Mouse (Mus musculus) CH12.LX (cell line): ENCODE data around the gene Camk2b. TPM values are rescaled to one million over a fixed set of nuclear protein-coding genes. Genes with fewer than 3 reads are reported as not detected.

Experiments used
- DNase-seq: peaks from one replicate; pipeline ENCODE4 v3.0.0-alpha.2; 2013; ENCODE audit errors: extremely low read depth
- H3K27ac ChIP-seq: 2 replicates; pipeline ENCODE4 v1.5.1; 2012; ENCODE audit warnings: low read depth, mild to moderate bottlenecking, control low read depth, moderate library complexity; ENCODE audit not compliant: insufficient read depth
- H3K27me3 ChIP-seq: replicated peaks from 2 replicates; pipeline ENCODE3; 2012; ENCODE audit warnings: inconsistent platforms
- H3K36me3 ChIP-seq, 2 experiments: replicated peaks in 1 of 2; 2 replicates each; pipeline versions ENCODE3 to v1.6.1; 2012; ENCODE audit warnings: inconsistent platforms in 1 of 2, low read length in 1 of 2, mild to moderate bottlenecking in 1 of 2, mixed read lengths in 1 of 2, moderate library complexity in 1 of 2; ENCODE audit not compliant: control insufficient read depth in 1 of 2, insufficient read depth in 1 of 2
- H3K4me1 ChIP-seq, 2 experiments: 2 replicates each; pipeline ENCODE4 v1.6.1; 2012; ENCODE audit warnings: inconsistent platforms in 1 of 2, moderate library complexity in 1 of 2; ENCODE audit not compliant: insufficient read depth in 2 of 2, control insufficient read depth in 1 of 2
- H3K4me2 ChIP-seq: 2 replicates; pipeline ENCODE4 v1.6.1; 2012; ENCODE audit warnings: low read depth, mild to moderate bottlenecking, control low read depth; ENCODE audit not compliant: poor library complexity, insufficient read depth, severe bottlenecking
- H3K4me3 ChIP-seq, 3 experiments: fragments of 150-350 bp in 1 of 3; sonication (generic) in 1 of 3; replicated peaks in 1 of 3; 2 replicates each; pipeline versions ENCODE3 to v1.5.1; 2011 to 2012; ENCODE audit warnings: low read depth in 2 of 3, low read length in 2 of 3, mild to moderate bottlenecking in 2 of 3, moderate library complexity in 2 of 3, control low read depth in 1 of 3, improper control_type of control experiment in 1 of 3, inconsistent platforms in 1 of 3, mixed read lengths in 1 of 3; ENCODE audit not compliant: poor library complexity in 1 of 3
- H3K79me2 ChIP-seq: replicated peaks from 2 replicates; pipeline ENCODE4 v1.6.1; 2012; ENCODE audit warnings: mild to moderate bottlenecking, moderate library complexity; ENCODE audit not compliant: control insufficient read depth, poor library complexity, insufficient read depth, severe bottlenecking; ENCODE audit errors: extremely low read depth
- H3K9ac ChIP-seq: 2 replicates; pipeline ENCODE4 v1.6.1; 2012; ENCODE audit warnings: low read depth, mild to moderate bottlenecking, control low read depth, moderate library complexity; ENCODE audit not compliant: insufficient read depth
- H3K9me3 ChIP-seq: replicated peaks from 2 replicates; pipeline ENCODE3; 2012; ENCODE audit warnings: low read length, inconsistent platforms, mixed read lengths
- CTCF ChIP-seq, 2 experiments: IDR thresholded peaks in 1 of 2; conservative IDR thresholded peaks in 1 of 2; 2 replicates each; pipeline ENCODE4 v1.5.1; 2011 to 2012; ENCODE audit warnings: low read depth in 2 of 2, low read length in 2 of 2, improper control_type of control experiment in 1 of 2, inconsistent platforms in 1 of 2, mild to moderate bottlenecking in 1 of 2, moderate library complexity in 1 of 2
- E2F4 ChIP-seq: IDR thresholded peaks from 2 replicates; pipeline ENCODE4 v1.6.1; 2011; ENCODE audit warnings: low read depth, low read length, improper control_type of control experiment; ENCODE audit not compliant: insufficient replicate concordance
- ELF1 ChIP-seq: IDR thresholded peaks from 2 replicates; pipeline ENCODE4 v1.6.1; 2014; ENCODE audit warnings: low read depth, mild to moderate bottlenecking, inconsistent platforms, low read length, improper control_type of control experiment
- KAT2A ChIP-seq: IDR thresholded peaks from 2 replicates; pipeline ENCODE4 v1.6.1; 2012; ENCODE audit warnings: low read length, improper control_type of control experiment, inconsistent platforms; ENCODE audit not compliant: insufficient replicate concordance
- MYC ChIP-seq: IDR thresholded peaks from 2 replicates; pipeline ENCODE4 v1.6.1; 2011; ENCODE audit warnings: low read depth, mild to moderate bottlenecking, improper control_type of control experiment, low read length
- POLR2A ChIP-seq: IDR thresholded peaks from 2 replicates; pipeline ENCODE4 v1.6.1; 2011; ENCODE audit warnings: low read depth, mild to moderate bottlenecking, improper control_type of control experiment, low read length
- RAD21 ChIP-seq: IDR thresholded peaks from 2 replicates; pipeline ENCODE4 v1.6.1; 2011; ENCODE audit warnings: low read depth, mild to moderate bottlenecking, low read length, improper control_type of control experiment, moderate library complexity
- SIN3A ChIP-seq: IDR thresholded peaks from 2 replicates; pipeline ENCODE4 v1.6.1; 2012; ENCODE audit warnings: low read length, improper control_type of control experiment, inconsistent platforms
- SMC3 ChIP-seq: IDR thresholded peaks from 2 replicates; pipeline ENCODE4 v1.6.1; 2011; ENCODE audit warnings: low read depth, low read length, improper control_type of control experiment
- TBP ChIP-seq: conservative IDR thresholded peaks from 2 replicates; pipeline ENCODE4 v1.6.1; 2011; ENCODE audit warnings: low read depth, low read length, improper control_type of control experiment
- ZC3H11A ChIP-seq: IDR thresholded peaks from 2 replicates; pipeline ENCODE4 v1.6.1; 2012; ENCODE audit warnings: low read depth, mild to moderate bottlenecking, inconsistent platforms, low read length, improper control_type of control experiment
- ZKSCAN1 ChIP-seq: IDR thresholded peaks from 2 replicates; pipeline ENCODE4 v1.6.1; 2012; ENCODE audit warnings: low read depth, inconsistent platforms, low read length, improper control_type of control experiment, borderline replicate concordance
- dilution Hi-C: fragments of 300-500 bp; cut with MboI; formaldehyde crosslinking; loops from 2 replicates; pipeline ENCODE4 v1.14.3; 2020; ENCODE audit warnings: low sequenced_read_pairs; ENCODE audit not compliant: extremely low pct_unique_long_range_greater_than_20kb, extremely low pct_ligation_motif_present
- in situ Hi-C: fragments of 300-500 bp; cut with MboI; formaldehyde crosslinking; loops from 3 replicates; pipeline ENCODE4 v1.14.3; 2019; ENCODE audit warnings: low sequenced_read_pairs, low pct_ligation_motif_present, low pct_unique_long_range_greater_than_20kb, mixed read lengths
- polyA plus RNA-seq: library from polyadenylated mRNA; unstranded; fragments of >175 nt; gene quantifications from 2 replicates; pipeline ENCODE4 v1.2.1, GENCODE M21; 2012; ENCODE audit warnings: low read depth; ENCODE audit not compliant: insufficient read length
- total RNA-seq, 2 experiments: library from RNA; depleted of rRNA; stranded (reverse); fragments of 300-350 nt in 1 of 2; fragments of >200 nt in 1 of 2; gene quantifications; 2 replicates each; pipeline ENCODE4 v1.2.3; 2012 to 2014

The Camk2b gene
- total and polyA plus RNA-seq, 3 experiments = 0.08 to 0.26 (median 0.11) TPM

DNA sequence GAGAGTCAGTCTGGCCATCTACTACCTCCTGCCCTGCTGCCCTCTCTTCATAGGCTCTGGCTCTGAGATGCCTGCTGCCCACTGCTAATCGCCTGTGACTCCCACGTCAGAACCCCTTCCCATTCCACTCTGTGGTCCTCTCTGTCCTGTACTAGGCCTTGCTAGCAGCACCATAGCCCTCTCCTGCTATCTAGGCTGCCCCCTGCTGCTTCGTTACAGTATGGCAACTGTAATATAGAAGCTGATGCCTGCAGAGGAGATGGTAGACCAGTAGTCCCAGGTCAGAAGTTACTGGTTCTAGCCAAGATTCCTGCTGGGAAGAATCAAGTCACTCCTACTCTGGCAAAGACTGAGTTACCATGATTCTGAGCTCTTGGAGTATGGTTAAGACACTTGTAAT is 33.0 kb downstream of the Camk2b start:
- Histone ChIP-seq H3K79me2 (no peaks in the 10 kb centered on the region), H3K4me1 (peaks cover 0 to 4% of the 10 kb centered on the region in 2 experiments; a peak in 2 of 4 replicates), H3K27ac (no peak overlapping the region), H3K9me3 (no peaks in the 10 kb centered on the region), H3K4me2 (no peak overlapping the region), H3K4me3 (no peak overlapping the region), H3K9ac (no peak overlapping the region), H3K36me3 (no peaks in the 10 kb centered on the region), H3K27me3 (peaks cover 33% of the 10 kb centered on the region)
- dilution Hi-C loops = no loop called here
- DNase-seq = peak; percentile 85
- in situ Hi-C loops = no loop called here
- TF ChIP-seq SIN3A = 0 out of 2 replicates have a peak, but pooled peaks have one; percentile 29
- TF ChIP-seq SMC3 = peak; percentile 94
- TF ChIP-seq CTCF (conservative IDR thresholded peaks at IDR 0.05 in 1 of 2, IDR thresholded peaks at IDR 0.05 in 1 of 2; ENCODE audit: low read depth in 2 of 2, low read length in 2 of 2) = peak; percentile 79 to 95
- peak; percentile 41; the same call in 1 of the 2 replicates for TF ChIP-seq ZC3H11A
- no peak for TF ChIP-seq KAT2A
- no peak for TF ChIP-seq ELF1
- TF ChIP-seq E2F4 = no peak
- TF ChIP-seq RAD21 = peak; percentile 78

DNA sequence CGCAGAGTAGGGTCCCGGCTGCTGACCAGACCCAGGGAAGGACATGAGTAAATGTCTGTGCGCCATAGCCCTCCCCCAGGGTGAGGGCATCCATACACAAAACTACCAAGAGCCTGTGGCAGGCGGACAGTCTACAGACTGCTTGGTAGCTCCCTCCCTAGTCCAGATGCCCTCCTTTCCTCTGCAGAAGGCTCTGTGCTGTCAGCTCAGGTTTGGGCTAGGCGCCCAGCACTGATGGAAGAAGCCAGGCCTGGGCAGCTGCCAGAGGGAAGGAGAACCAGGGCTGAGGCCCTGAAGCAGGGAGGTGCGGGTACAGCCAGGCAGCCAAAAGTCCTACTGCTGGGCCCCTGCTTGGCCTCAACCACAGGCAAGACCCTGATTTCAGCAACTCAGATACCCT is 35.5 kb downstream of the Camk2b start:
- Histone ChIP-seq H3K4me3 (no peak overlapping the region), H3K9ac (no peak overlapping the region), H3K36me3 (no peaks in the 10 kb centered on the region), H3K27me3 (peaks cover 41% of the 10 kb centered on the region)
- in situ Hi-C loops = no loop called here
- no peak for DNase-seq
- TF ChIP-seq MYC (no peak), ELF1 (no peak)
- TF ChIP-seq, all 38 proteins: peak for 0
- no peak overlapping the region for H3K27ac ChIP-seq
- H3K4me1 ChIP-seq = peaks cover 0 to 4% of the 10 kb centered on the region in 2 experiments; a peak in 2 of 4 replicates
- dilution Hi-C loops = no loop called here
- no peak overlapping the region for H3K4me2 ChIP-seq
- H3K79me2 ChIP-seq = no peaks in the 10 kb centered on the region
- H3K9me3 ChIP-seq = no peaks in the 10 kb centered on the region

GRCm38 (mm10) chr11:6029790-6030189 is 36.4 kb downstream of the Camk2b start:
- Histone ChIP-seq H3K9ac (no peak overlapping the region), H3K27ac (no peak overlapping the region), H3K9me3 (no peaks in the 10 kb centered on the region), H3K36me3 (no peaks in the 10 kb centered on the region), H3K4me2 (no peak overlapping the region), H3K79me2 (no peaks in the 10 kb centered on the region), H3K4me3 (no peak overlapping the region), H3K4me1 (peaks cover 0 to 4% of the 10 kb centered on the region in 2 experiments; a peak in 2 of 4 replicates), H3K27me3 (peaks cover 43% of the 10 kb centered on the region)
- in situ Hi-C loops (no loop called here), dilution Hi-C loops (no loop called here)
- DNase-seq = no peak
- TF ChIP-seq POLR2A (no peak), ELF1 (no peak), ZKSCAN1 (no peak), RAD21 (no peak), SMC3 (no peak), TBP (no peak)
